Mouse (Mus musculus) megakaryocyte, adult 5-6 weeks (primary cell): ENCODE measurements around the gene Mapk8ip2. TPM values are rescaled to one million over a fixed set of nuclear protein-coding genes. Genes with fewer than 3 reads are reported as not detected.
"Not testable (repeated sequence)": the region's sequence is repeated elsewhere in the genome, so short reads cannot be mapped to it uniquely, and the experiment has no call there.

Source experiments
- ATAC-seq: 2 replicates; pipeline ENCODE4 v1.8.0; 2016; ENCODE audit warnings: mild to moderate bottlenecking, inconsistent platforms; ENCODE audit not compliant: poor library complexity, severe bottlenecking
- total RNA-seq, 2 experiments: library from RNA; stranded (forward) in 1 of 2; stranded (reverse) in 1 of 2; fragments of 153-499, 151-499 nt in 1 of 2; fragments of 221-1000, 200-1000 nt in 1 of 2; gene quantifications; 2 replicates each; pipeline versions ENCODE4 v1.2.3 to v1.2.4; 2015 to 2017

Mapk8ip2 gene
- not detected in 2 replicates for total RNA-seq (2015)
- not detected in 2 replicates for total RNA-seq (2017)

GRCm38 (mm10) chr15:89453865-89454478 lies at the start of gene Mapk8ip2:
Mapk8ip2 (plus strand) TSS chr15:89453913.
- ATAC-seq: no peak

- no peak for ATAC-seq
Observed at GRCm38 (mm10) chr15:89404831-89405623, 48.7 kb upstream of the Mapk8ip2 start.

GRCm38 (mm10) chr15:89406691-89407090 lies 47.0 kb upstream of the Mapk8ip2 start:
- no peak for ATAC-seq

- ATAC-seq: no peak
Observed at GRCm38 (mm10) chr15:89410118-89410517, 43.6 kb upstream of the Mapk8ip2 start, which contains the start of gene Syce3. Syce3 (minus strand) TSS chr15:89410503.

- ATAC-seq: no peak
Observed at GRCm38 (mm10) chr15:89415282-89415681, 38.4 kb upstream of the Mapk8ip2 start.

- ATAC-seq: no peak
Observed at GRCm38 (mm10) chr15:89421938-89422337, 31.8 kb upstream of the Mapk8ip2 start.

GRCm38 (mm10) chr15:89424621-89425020 lies 29.1 kb upstream of the Mapk8ip2 start:
- ATAC-seq: no peak

GRCm38 (mm10) chr15:89425711-89426121 lies 28.0 kb upstream of the Mapk8ip2 start, which contains the start of gene Cpt1b:
Cpt1b (minus strand) TSS chr15:89425863.
- ATAC-seq: no peak

GRCm38 (mm10) chr15:89426716-89427115 lies 27.0 kb upstream of the Mapk8ip2 start:
- ATAC-seq: no peak

- no peak for ATAC-seq
Observed at GRCm38 (mm10) chr15:89428136-89428790, 25.4 kb upstream of the Mapk8ip2 start.

- ATAC-seq: no peak
Observed at GRCm38 (mm10) chr15:89428821-89429351, 24.8 kb upstream of the Mapk8ip2 start.

- ATAC-seq: peak; percentile 87
Observed at GRCm38 (mm10) chr15:89429352-89430221, 24.1 kb upstream of the Mapk8ip2 start, which contains the start of the genes C730034F03Rik, Gm44502 and Chkb. C730034F03Rik (plus strand) TSS chr15:89429589. Gm44502 (minus strand) TSS chr15:89429696. Chkb (minus strand) TSS chr15:89429908.

GRCm38 (mm10) chr15:89430341-89430740 lies 23.4 kb upstream of the Mapk8ip2 start:
- no peak for ATAC-seq

- ATAC-seq: not testable (repeated sequence)
Observed at GRCm38 (mm10) chr15:89430771-89431170, 22.9 kb upstream of the Mapk8ip2 start.

GRCm38 (mm10) chr15:89431271-89431670 lies 22.4 kb upstream of the Mapk8ip2 start:
- no peak for ATAC-seq

GRCm38 (mm10) chr15:89431806-89432205 lies 21.9 kb upstream of the Mapk8ip2 start:
- no peak for ATAC-seq

- no peak for ATAC-seq
Observed at GRCm38 (mm10) chr15:89432946-89433345, 20.8 kb upstream of the Mapk8ip2 start.

- ATAC-seq: no peak
Observed at GRCm38 (mm10) chr15:89434136-89434535, 19.6 kb upstream of the Mapk8ip2 start.

GRCm38 (mm10) chr15:89435878-89436277 lies 17.8 kb upstream of the Mapk8ip2 start:
- ATAC-seq: no peak

GRCm38 (mm10) chr15:89442486-89443070 lies 11.1 kb upstream of the Mapk8ip2 start:
- ATAC-seq: no peak
